Mouse (Mus musculus) liver, embryonic 11.5 days (tissue): ENCODE data around the gene Relb. TPM values are rescaled to one million over a fixed set of nuclear protein-coding genes. Genes with fewer than 3 reads are reported as not detected.
A peak's percentile ranks its signal among the peaks of the same experiment; 100 is the strongest.

Experiments
- ATAC-seq: fragments of 200-750 bp; cut with Nextera tagmentation; replicated peaks from 2 replicates; pipeline ENCODE4 v1.8.0; 2017; ENCODE audit warnings: moderate number of reproducible peaks, mild to moderate bottlenecking, moderate TSS enrichment, moderate library complexity; ENCODE audit not compliant: low FRiP score
- DNase-seq: peaks from one replicate; pipeline ENCODE4 v3.0.0-alpha.2; 2017; ENCODE audit warnings: low spot score
- H3K27ac ChIP-seq: fragments of 300-500 bp; sonication (generic); 2 replicates; pipeline ENCODE4 v1.5.1; 2014; ENCODE audit warnings: mild to moderate bottlenecking, low read depth, low read length, control low read depth
- H3K27me3 ChIP-seq: fragments of 300-500 bp; sonication (generic); replicated peaks from 2 replicates; pipeline ENCODE4 v1.6.1; 2014; ENCODE audit warnings: low read length, mixed read lengths; ENCODE audit not compliant: control insufficient read depth, insufficient read depth
- H3K36me3 ChIP-seq: fragments of 300-500 bp; sonication (generic); 2 replicates; pipeline ENCODE4 v1.6.1; 2014; ENCODE audit warnings: mild to moderate bottlenecking, low read length, moderate library complexity, mixed read lengths; ENCODE audit not compliant: control insufficient read depth, insufficient read depth
- H3K4me1 ChIP-seq: fragments of 300-500 bp; sonication (generic); replicated peaks from 2 replicates; pipeline ENCODE4 v1.6.1; 2014; ENCODE audit warnings: low read length, mixed read lengths; ENCODE audit not compliant: control insufficient read depth, insufficient read depth
- H3K4me2 ChIP-seq: fragments of 300-500 bp; sonication (generic); 2 replicates; pipeline ENCODE4 v1.6.1; 2014; ENCODE audit warnings: mild to moderate bottlenecking, control low read depth, moderate library complexity
- H3K4me3 ChIP-seq: fragments of 300-500 bp; sonication (generic); 2 replicates; pipeline ENCODE4 v1.5.1; 2014; ENCODE audit warnings: low read depth, low read length, control low read depth
- H3K9ac ChIP-seq: fragments of 300-500 bp; sonication (generic); 2 replicates; pipeline ENCODE4 v1.6.1; 2014; ENCODE audit warnings: low read depth, low read length, control low read depth
- H3K9me3 ChIP-seq: fragments of 300-500 bp; sonication (generic); 2 replicates; pipeline ENCODE4 v1.6.1; 2016; ENCODE audit warnings: low read length, inconsistent platforms, mixed read lengths; ENCODE audit not compliant: control insufficient read depth
- WGBS: fragments of 180-500 bp; shearing (Covaris S2); extraction: QIAGEN DNeasy Blood & Tissue Kit; methylation state at CpG from one replicate; pipeline ENCODE4 v1.1.7; 2014; 5-methylcytosine and 5-hydroxymethylcytosine counted together
- polyA plus RNA-seq: library from polyadenylated mRNA; unstranded; fragments of >200 nt; fragmentation: Nextera tagmentation; extraction: Ambion mirVana; gene quantifications from 2 replicates; pipeline ENCODE4 v1.2.1, GENCODE M21; 2014

The Relb gene
- polyA plus RNA-seq, 1 experiment from 2014 or later = 2.3 TPM

GRCm38 (mm10) chr7:19586269-19586668, 43.0 kb downstream of the Relb start:
- Histone ChIP-seq H3K9me3 (no peaks in the 10 kb centered on the region), H3K4me2 (no peak overlapping the region), H3K36me3 (peaks cover 75% of the 10 kb centered on the region), H3K27ac (no peak overlapping the region), H3K27me3 (no peaks in the 10 kb centered on the region), H3K9ac (no peak overlapping the region), H3K4me3 (no peak overlapping the region), H3K4me1 (no peaks in the 10 kb centered on the region)
- no peak for DNase-seq
- WGBS = 90% methylated on average over 46 of the region's 46 CpGs
- no peak for ATAC-seq

- no peak overlapping the region for H3K9ac ChIP-seq
- H3K9me3 ChIP-seq = no peaks in the 10 kb centered on the region
- 87% methylated on average over 8 of the region's 8 CpGs for WGBS
- H3K27me3 ChIP-seq = 0 out of 2 replicates have a peak, but pooled peaks cover 8% of the 10 kb centered on the region
- H3K4me3 ChIP-seq = no peak overlapping the region
- H3K4me2 ChIP-seq = no peak overlapping the region
- H3K27ac ChIP-seq = no peak overlapping the region
- peaks cover 35% of the 10 kb centered on the region for H3K36me3 ChIP-seq
- ATAC-seq (no peak), DNase-seq (no peak)
- peaks cover 21% of the 10 kb centered on the region for H3K4me1 ChIP-seq
These were observed 48.6 kb downstream of the Relb start for GRCm38 (mm10) chr7:19580634-19581033.

- 0 out of 2 replicates have a peak, but pooled peaks cover 8% of the 10 kb centered on the region for H3K27me3 ChIP-seq
- H3K9me3 ChIP-seq = no peaks in the 10 kb centered on the region
- H3K4me3 ChIP-seq = no peak overlapping the region
- WGBS = 90% methylated on average over 10 of the region's 10 CpGs
- H3K4me2 ChIP-seq = no peak overlapping the region
- H3K36me3 ChIP-seq = peaks cover 31% of the 10 kb centered on the region
- H3K9ac ChIP-seq = no peak overlapping the region
- peaks cover 21% of the 10 kb centered on the region for H3K4me1 ChIP-seq
- no peak for DNase-seq
- no peak overlapping the region for H3K27ac ChIP-seq
- no peak for ATAC-seq
These were observed 49.5 kb downstream of the Relb start for GRCm38 (mm10) chr7:19579751-19580150.

DNA sequence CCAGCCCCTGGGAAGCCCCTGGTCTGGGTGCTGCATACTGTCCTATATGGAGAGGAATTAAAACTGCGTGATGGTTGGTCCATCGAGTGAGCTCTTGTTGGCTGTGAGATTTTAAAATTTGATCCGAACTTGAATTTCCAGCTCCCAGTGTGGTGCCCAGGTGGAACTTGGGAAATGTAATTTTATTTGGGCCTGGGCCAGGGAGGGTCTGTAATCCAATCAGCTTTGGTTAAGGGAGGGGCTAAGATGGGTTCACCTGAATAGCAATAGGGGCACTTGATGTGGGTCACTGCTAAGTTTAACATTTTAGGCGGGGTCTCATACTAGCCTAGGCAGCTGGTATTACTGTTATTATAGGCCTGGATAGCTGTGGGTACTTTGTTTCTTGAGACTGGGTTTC, 50.8 kb downstream of the Relb start:
- peaks cover 24% of the 10 kb centered on the region for H3K4me1 ChIP-seq
- 0 out of 2 replicates have a peak, but pooled peaks cover 8% of the 10 kb centered on the region for H3K27me3 ChIP-seq
- DNase-seq (no peak), ATAC-seq (no peak)
- H3K4me2 ChIP-seq = peak overlapping the region; percentile 99
- no peaks in the 10 kb centered on the region for H3K9me3 ChIP-seq
- peak overlapping the region; percentile 52; the same call in 1 of the 2 replicates for H3K4me3 ChIP-seq
- no peak overlapping the region for H3K9ac ChIP-seq
- WGBS = 59% methylated on average over 4 of the region's 4 CpGs
- H3K27ac ChIP-seq = no peak overlapping the region
- H3K36me3 ChIP-seq = peaks cover 18% of the 10 kb centered on the region

- peak overlapping the region; percentile 99 for H3K4me2 ChIP-seq
- 11% methylated on average over 10 of the region's 10 CpGs for WGBS
- no peak for DNase-seq
- peaks cover 24% of the 10 kb centered on the region for H3K4me1 ChIP-seq
- H3K27me3 ChIP-seq = 0 out of 2 replicates have a peak, but pooled peaks cover 8% of the 10 kb centered on the region
- peak overlapping the region; percentile 66 for H3K9ac ChIP-seq
- no peaks in the 10 kb centered on the region for H3K9me3 ChIP-seq
- H3K36me3 ChIP-seq = peaks cover 16% of the 10 kb centered on the region; the same call in 1 of the 2 replicates
- no peak for ATAC-seq
- peak overlapping the region; percentile 52 for H3K4me3 ChIP-seq
- H3K27ac ChIP-seq = no peak overlapping the region
These were observed 51.3 kb downstream of the Relb start for GRCm38 (mm10) chr7:19577877-19578414.

DNA sequence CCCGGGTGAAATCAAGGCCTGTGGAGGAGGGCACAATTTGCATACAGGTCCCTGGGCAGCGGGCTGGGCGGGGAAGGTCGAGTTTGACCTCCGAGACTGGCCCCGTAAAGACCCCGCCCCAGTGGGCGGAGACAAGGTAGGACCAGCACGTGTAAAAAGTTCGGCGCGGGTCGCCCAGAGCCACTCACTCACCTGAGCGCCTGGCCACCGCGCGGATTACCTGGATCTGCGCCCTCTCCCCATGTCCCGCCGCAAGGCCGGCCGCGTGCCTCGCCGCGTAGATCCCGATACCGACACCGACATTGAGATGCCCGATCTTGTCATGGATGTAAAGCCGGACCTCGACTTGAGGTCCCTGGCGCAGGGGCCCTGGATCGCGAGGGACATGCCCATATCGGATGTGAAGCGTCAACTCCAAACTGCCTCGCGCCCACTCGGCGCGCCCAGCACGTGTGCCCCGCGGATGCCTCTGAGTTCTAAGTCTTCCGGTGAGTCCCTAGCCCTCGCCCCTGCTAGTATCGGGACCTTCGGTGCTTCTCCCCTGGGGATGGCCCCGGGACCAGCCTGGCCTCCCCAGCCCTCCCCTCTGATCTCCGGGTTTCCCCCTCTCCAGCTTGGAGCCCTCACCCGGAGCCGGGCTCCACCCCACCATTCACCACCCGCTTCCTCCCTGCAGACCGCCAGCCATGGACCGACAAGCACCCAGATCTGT, 51.9 kb downstream of the Relb start, which contains the start of the genes Zfp296 and Gemin7:
Gene Zfp296 (plus strand): TSS at position 147 of the 712 bp plus-strand sequence.
Gene Gemin7 (minus strand): TSS at position 455 of the 712 bp plus-strand sequence.
- Histone ChIP-seq H3K4me1 (peaks cover 26% of the 10 kb centered on the region), H3K9me3 (no peaks in the 10 kb centered on the region), H3K9ac (peak within 1 kb of the TSS; percentile 66), H3K4me2 (peak within 1 kb of the TSS; percentile 99), H3K4me3 (peak within 1 kb of the TSS; percentile 52), H3K36me3 (peaks cover 13% of the 10 kb centered on the region; the same call in 1 of the 2 replicates), H3K27ac (no peak within 1 kb of the TSS), H3K27me3 (0 out of 2 replicates have a peak, but pooled peaks cover 8% of the 10 kb centered on the region)
- ATAC-seq = no peak; the same call in 1 of the 2 replicates
- WGBS = under 1% methylated on average over 56 of the region's 56 CpGs
- peak; percentile 64 for DNase-seq

- H3K27me3 ChIP-seq = 0 out of 2 replicates have a peak, but pooled peaks cover 8% of the 10 kb centered on the region
- 49% methylated on average over 3 of the region's 3 CpGs for WGBS
- H3K9me3 ChIP-seq = no peaks in the 10 kb centered on the region
- DNase-seq (no peak), ATAC-seq (no peak)
- peak overlapping the region; percentile 41 for H3K27ac ChIP-seq
- peak overlapping the region; percentile 30 for H3K9ac ChIP-seq
- no peak overlapping the region for H3K4me3 ChIP-seq
- peaks cover 9% of the 10 kb centered on the region for H3K36me3 ChIP-seq
- peak overlapping the region; percentile 99 for H3K4me2 ChIP-seq
- H3K4me1 ChIP-seq = peaks cover 34% of the 10 kb centered on the region
These were observed 53.7 kb downstream of the Relb start for GRCm38 (mm10) chr7:19575559-19575958.

DNA sequence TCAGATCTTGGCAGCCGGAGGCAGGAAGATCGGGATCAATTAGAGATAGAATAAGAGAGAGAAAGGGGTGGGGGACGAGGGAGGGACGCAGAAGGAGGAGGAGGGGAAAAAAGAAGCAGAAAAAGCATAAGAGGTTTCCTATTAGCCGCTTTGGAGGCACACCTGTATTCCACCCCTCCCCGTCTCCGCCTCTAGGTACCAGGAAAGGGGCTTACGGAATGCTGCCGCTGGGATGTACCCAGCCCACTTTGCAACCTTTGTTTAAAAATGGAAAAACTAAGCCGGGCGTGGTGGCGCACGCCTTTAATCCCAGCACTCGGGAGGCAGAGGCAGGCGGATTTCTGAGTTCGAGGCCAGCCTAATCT, 55.5 kb downstream of the Relb start:
- Histone ChIP-seq H3K4me3 (peak overlapping the region; percentile 85), H3K9me3 (no peaks in the 10 kb centered on the region), H3K4me1 (peaks cover 34% of the 10 kb centered on the region), H3K27me3 (0 out of 2 replicates have a peak, but pooled peaks cover 8% of the 10 kb centered on the region), H3K27ac (peak overlapping the region; percentile 85), H3K9ac (peak overlapping the region; percentile 90), H3K36me3 (peaks cover 9% of the 10 kb centered on the region; the same call in 1 of the 2 replicates), H3K4me2 (peak overlapping the region; percentile 89)
- WGBS = 22% methylated on average over 16 of the region's 16 CpGs
- no peak for DNase-seq
- no peak for ATAC-seq
